Mouse (Mus musculus): ENCODE measurements around the gene Baz1a.

DNA sequence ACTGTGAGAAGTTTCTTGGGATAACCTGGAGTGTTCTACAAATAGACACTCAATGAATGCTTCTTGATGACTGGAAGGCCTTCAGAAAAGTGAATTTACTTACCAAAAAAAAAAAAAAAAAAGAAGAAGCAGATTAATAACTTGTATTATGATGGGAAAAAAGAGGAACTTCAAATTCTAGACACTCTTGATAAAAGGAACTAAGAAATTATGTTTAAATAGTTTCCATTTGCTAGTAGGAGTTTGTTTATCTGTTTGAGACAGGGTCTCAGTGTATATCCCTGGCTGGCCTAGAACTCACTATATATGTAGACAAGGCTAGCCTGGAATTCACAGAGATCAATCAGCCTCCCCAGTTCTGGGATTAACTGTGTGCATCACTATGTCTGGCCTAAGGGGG, 169.7 kb downstream of the Baz1a start:
- TF ChIP-seq CTCF (IDR thresholded peaks at IDR 0.05; ENCODE audit: low read depth, low read length) (no peak), POLR2A (IDR thresholded peaks at IDR 0.05; ENCODE audit: insufficient read depth, low read length) (no peak)

Data from ES-Bruce4 (cell line).